Mouse (Mus musculus) embryonic fibroblast, embryonic 13.5 days (primary cell): Measurements from ENCODE around the gene Plod2.

Experiments
- CTCF ChIP-seq: IDR thresholded peaks from 2 replicates; pipeline ENCODE4 v1.5.1; 2011; ENCODE audit warnings: mild to moderate bottlenecking, control low read depth, low read length, moderate library complexity, borderline replicate concordance; ENCODE audit not compliant: insufficient read depth
- POLR2A ChIP-seq: IDR thresholded peaks from 2 replicates; pipeline ENCODE4 v1.6.1; 2011; ENCODE audit warnings: low read depth, mild to moderate bottlenecking, control low read depth, low read length, moderate library complexity

- no peak for TF ChIP-seq CTCF
- TF ChIP-seq POLR2A: no peak
These were observed 5.8 kb downstream of the Plod2 start for GRCm38 (mm10) chr9:92547821-92548220.
